Mouse (Mus musculus): Measurements from ENCODE around the gene Ets1.

DNA sequence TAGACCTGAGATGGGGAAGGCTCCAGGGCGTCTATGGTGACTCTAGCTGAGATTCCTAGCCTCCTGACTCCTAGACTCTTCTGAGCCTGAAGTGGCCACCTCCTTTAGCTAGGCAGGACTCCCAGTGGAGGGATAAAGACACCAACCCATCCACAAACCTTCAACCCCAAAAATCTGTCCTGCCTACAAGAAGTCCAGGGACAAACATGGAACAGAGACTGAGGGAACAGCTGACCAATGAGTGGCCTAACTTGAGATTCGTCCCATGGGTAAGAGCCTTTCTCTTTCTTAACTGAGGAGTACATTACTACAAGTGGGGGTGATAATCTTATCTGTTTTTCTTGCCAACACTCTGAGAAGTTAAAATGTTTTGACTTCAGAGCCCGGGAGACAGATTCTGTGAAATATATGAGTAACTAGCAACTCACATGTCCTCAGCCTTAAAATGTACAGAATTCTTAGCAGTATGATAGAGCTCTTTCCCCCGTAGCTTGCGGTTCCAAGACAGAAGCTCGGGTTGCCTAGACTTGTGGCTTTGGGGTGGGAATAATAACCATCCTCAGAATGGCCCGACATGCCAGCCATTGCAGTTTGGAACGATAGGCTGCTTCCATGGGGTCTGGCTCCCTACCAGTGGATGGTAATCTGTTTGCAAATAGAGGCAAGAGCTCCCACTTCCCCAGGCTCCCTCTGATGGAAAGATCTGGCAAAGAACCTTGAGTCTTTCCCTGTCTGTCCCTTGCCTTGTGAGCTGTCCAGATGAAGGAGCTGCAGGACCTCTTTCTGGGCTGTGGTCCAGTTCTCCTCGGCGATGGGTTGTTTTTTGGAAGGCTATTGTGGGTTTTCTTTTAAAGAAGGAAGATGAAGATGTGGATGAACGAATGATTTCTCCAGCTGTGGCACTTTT is 30.8 kb downstream of the Ets1 start:
- TF ChIP-seq CTCF (IDR thresholded peaks at IDR 0.05; ENCODE audit: low read depth, low read length) (no peak), POLR2A (IDR thresholded peaks at IDR 0.05; ENCODE audit: borderline replicate concordance, low read depth, low read length) (no peak)

Data from bone marrow macrophage, adult 2 months (primary cell).